Mouse (Mus musculus) stomach, embryonic 14.5 days (tissue): ENCODE measurements around the gene Pde4c. TPM values are rescaled to one million over a fixed set of nuclear protein-coding genes. Genes with fewer than 3 reads are reported as not detected.
A peak's percentile ranks its signal among the peaks of the same experiment; 100 is the strongest.

ENCODE experiments used
- ATAC-seq: fragments of 200-750 bp; cut with Nextera tagmentation; 2 replicates; pipeline ENCODE4 v1.8.0; 2017; ENCODE audit warnings: low read depth, moderate TSS enrichment; ENCODE audit not compliant: insufficient number of reproducible peaks, insufficient read depth, low FRiP score
- H3K27ac ChIP-seq: fragments of 300-500 bp; sonication (generic); 2 replicates; pipeline ENCODE4 v1.5.1; 2014; ENCODE audit warnings: mild to moderate bottlenecking, low read length, moderate library complexity, mixed read lengths
- H3K27me3 ChIP-seq: fragments of 300-500 bp; sonication (generic); 2 replicates; pipeline ENCODE4 v1.6.1; 2014; ENCODE audit warnings: low read length, control low read depth, mixed read lengths; ENCODE audit not compliant: control insufficient read depth, insufficient read depth
- H3K36me3 ChIP-seq: fragments of 300-500 bp; sonication (generic); 2 replicates; pipeline ENCODE4 v1.6.1; 2014; ENCODE audit warnings: mild to moderate bottlenecking, control low read depth, low read length, moderate library complexity, mixed read lengths; ENCODE audit not compliant: control insufficient read depth, insufficient read depth
- H3K4me1 ChIP-seq: fragments of 300-500 bp; sonication (generic); 2 replicates; pipeline ENCODE4 v1.6.1; 2014; ENCODE audit warnings: low read length, control low read depth, mixed read lengths; ENCODE audit not compliant: control insufficient read depth, insufficient read depth
- H3K4me2 ChIP-seq: fragments of 300-500 bp; sonication (generic); replicated peaks from 2 replicates; pipeline ENCODE4 v1.6.1; 2014; ENCODE audit warnings: low read depth, low read length, control low read depth
- H3K4me3 ChIP-seq: fragments of 300-500 bp; sonication (generic); 2 replicates; pipeline ENCODE4 v1.5.1; 2014; ENCODE audit warnings: low read depth, low read length, control low read depth
- H3K9ac ChIP-seq: fragments of 300-500 bp; sonication (generic); replicated peaks from 2 replicates; pipeline ENCODE4 v1.6.1; 2014; ENCODE audit warnings: low read depth, mild to moderate bottlenecking, control low read depth, low read length, moderate library complexity, mixed read lengths
- H3K9me3 ChIP-seq: fragments of 300-500 bp; sonication (generic); 2 replicates; pipeline ENCODE4 v1.6.1; 2016; ENCODE audit warnings: low read depth, low read length, control low read depth; ENCODE audit not compliant: control insufficient read depth
- WGBS: fragments of 180-500 bp; shearing (Covaris S2); extraction: QIAGEN DNeasy Blood & Tissue Kit; methylation state at CpG from one replicate; pipeline ENCODE4 v1.1.7; 2014; 5-methylcytosine and 5-hydroxymethylcytosine counted together
- polyA plus RNA-seq: library from polyadenylated mRNA; unstranded; fragments of >200 nt; fragmentation: Nextera tagmentation; extraction: Ambion mirVana; gene quantifications from 2 replicates; pipeline ENCODE4 v1.2.1, GENCODE M21; 2014

Pde4c gene
- polyA plus RNA-seq, 1 experiment from 2014 or later, result 0.29 TPM

- Histone ChIP-seq H3K9me3 (no peaks in the 10 kb centered on the region), H3K27ac (peak overlapping the region; percentile 63; the same call in 1 of the 2 replicates), H3K9ac (no peak overlapping the region; the same call in 1 of the 2 replicates), H3K4me2 (peak overlapping the region; percentile 43), H3K27me3 (no peaks in the 10 kb centered on the region), H3K36me3 (no peaks in the 10 kb centered on the region), H3K4me3 (peak overlapping the region; percentile 17; the same call in 1 of the 2 replicates), H3K4me1 (peaks cover 31% of the 10 kb centered on the region)
- ATAC-seq, result peak; percentile 60
- WGBS, result under 1% methylated on average over 20 of the region's 20 CpGs
Observed at GRCm38 (mm10) chr8:70691727-70692231, 31.7 kb upstream of the Pde4c start.

GRCm38 (mm10) chr8:70693636-70694035 lies 29.9 kb upstream of the Pde4c start:
- Histone ChIP-seq H3K36me3 (no peaks in the 10 kb centered on the region), H3K9me3 (no peaks in the 10 kb centered on the region), H3K27ac (no peak overlapping the region), H3K9ac (no peak overlapping the region), H3K4me1 (peaks cover 45% of the 10 kb centered on the region), H3K4me2 (no peak overlapping the region), H3K27me3 (no peaks in the 10 kb centered on the region), H3K4me3 (no peak overlapping the region)
- no peak for ATAC-seq
- WGBS, result 75% methylated on average over 5 of the region's 5 CpGs

GRCm38 (mm10) chr8:70695318-70696018 lies 28.1 kb upstream of the Pde4c start:
- Histone ChIP-seq H3K27ac (peak overlapping the region; percentile 93), H3K9me3 (no peaks in the 10 kb centered on the region), H3K4me2 (peak overlapping the region; percentile 50; the same call in 1 of the 2 replicates), H3K36me3 (no peaks in the 10 kb centered on the region), H3K4me3 (no peak overlapping the region), H3K9ac (no peak overlapping the region), H3K27me3 (no peaks in the 10 kb centered on the region), H3K4me1 (peaks cover 41% of the 10 kb centered on the region)
- ATAC-seq, result no peak
- WGBS, result 24% methylated on average over 32 of the region's 32 CpGs

- Histone ChIP-seq H3K4me3 (peak overlapping the region; percentile 7; the same call in 1 of the 2 replicates), H3K9me3 (no peaks in the 10 kb centered on the region), H3K27me3 (no peaks in the 10 kb centered on the region), H3K36me3 (no peaks in the 10 kb centered on the region), H3K9ac (no peak overlapping the region; the same call in 1 of the 2 replicates), H3K27ac (peak overlapping the region; percentile 93), H3K4me1 (peaks cover 45% of the 10 kb centered on the region), H3K4me2 (peak overlapping the region; percentile 50)
- WGBS, result 3% methylated on average over 31 of the region's 31 CpGs
- ATAC-seq, result peak; percentile 11; the same call in 1 of the 2 replicates
Observed at GRCm38 (mm10) chr8:70696019-70696885, 27.3 kb upstream of the Pde4c start.

GRCm38 (mm10) chr8:70696946-70697345 lies 26.6 kb upstream of the Pde4c start:
- H3K9ac ChIP-seq, result no peak overlapping the region; the same call in 1 of the 2 replicates
- H3K9me3 ChIP-seq, result no peaks in the 10 kb centered on the region
- peak overlapping the region; percentile 7; the same call in 1 of the 2 replicates for H3K4me3 ChIP-seq
- H3K27me3 ChIP-seq, result no peaks in the 10 kb centered on the region
- WGBS, result 43% methylated on average over 4 of the region's 4 CpGs
- H3K4me2 ChIP-seq, result peak overlapping the region; percentile 50
- H3K27ac ChIP-seq, result peak overlapping the region; percentile 93
- peaks cover 43% of the 10 kb centered on the region for H3K4me1 ChIP-seq
- no peaks in the 10 kb centered on the region for H3K36me3 ChIP-seq
- no peak for ATAC-seq

- 57% methylated on average over 12 of the region's 12 CpGs for WGBS
- H3K4me3 ChIP-seq, result peak overlapping the region; percentile 97
- no peaks in the 10 kb centered on the region for H3K36me3 ChIP-seq
- peak overlapping the region; percentile 50 for H3K4me2 ChIP-seq
- no peak for ATAC-seq
- no peaks in the 10 kb centered on the region for H3K27me3 ChIP-seq
- no peak overlapping the region; the same call in 1 of the 2 replicates for H3K9ac ChIP-seq
- H3K4me1 ChIP-seq, result peaks cover 46% of the 10 kb centered on the region
- no peaks in the 10 kb centered on the region for H3K9me3 ChIP-seq
- peak overlapping the region; percentile 93 for H3K27ac ChIP-seq
Observed at GRCm38 (mm10) chr8:70697366-70698250, 25.9 kb upstream of the Pde4c start.

GRCm38 (mm10) chr8:70698310-70699109 lies 25.0 kb upstream of the Pde4c start, which contains the start of gene Jund:
Gene Jund, plus strand, starts transcription at chr8:70698949.
- Histone ChIP-seq H3K27me3 (no peaks in the 10 kb centered on the region), H3K4me2 (peak within 1 kb of the TSS; percentile 61), H3K4me3 (peak within 1 kb of the TSS; percentile 97), H3K9me3 (no peaks in the 10 kb centered on the region), H3K27ac (peak within 1 kb of the TSS; percentile 99), H3K4me1 (peaks cover 44% of the 10 kb centered on the region), H3K36me3 (peaks cover under 1% of the 10 kb centered on the region), H3K9ac (peak within 1 kb of the TSS; percentile 99)
- under 1% methylated on average over 69 of the region's 69 CpGs for WGBS
- ATAC-seq, result peak; percentile 88
